Mouse (Mus musculus): ENCODE data around the gene Cxcr1. TPM values are rescaled to one million over a fixed set of nuclear protein-coding genes. Genes with fewer than 3 reads are reported as not detected.

Cxcr1 gene
- polyA plus RNA-seq, 1 experiment from 2014 or later: not detected

DNA sequence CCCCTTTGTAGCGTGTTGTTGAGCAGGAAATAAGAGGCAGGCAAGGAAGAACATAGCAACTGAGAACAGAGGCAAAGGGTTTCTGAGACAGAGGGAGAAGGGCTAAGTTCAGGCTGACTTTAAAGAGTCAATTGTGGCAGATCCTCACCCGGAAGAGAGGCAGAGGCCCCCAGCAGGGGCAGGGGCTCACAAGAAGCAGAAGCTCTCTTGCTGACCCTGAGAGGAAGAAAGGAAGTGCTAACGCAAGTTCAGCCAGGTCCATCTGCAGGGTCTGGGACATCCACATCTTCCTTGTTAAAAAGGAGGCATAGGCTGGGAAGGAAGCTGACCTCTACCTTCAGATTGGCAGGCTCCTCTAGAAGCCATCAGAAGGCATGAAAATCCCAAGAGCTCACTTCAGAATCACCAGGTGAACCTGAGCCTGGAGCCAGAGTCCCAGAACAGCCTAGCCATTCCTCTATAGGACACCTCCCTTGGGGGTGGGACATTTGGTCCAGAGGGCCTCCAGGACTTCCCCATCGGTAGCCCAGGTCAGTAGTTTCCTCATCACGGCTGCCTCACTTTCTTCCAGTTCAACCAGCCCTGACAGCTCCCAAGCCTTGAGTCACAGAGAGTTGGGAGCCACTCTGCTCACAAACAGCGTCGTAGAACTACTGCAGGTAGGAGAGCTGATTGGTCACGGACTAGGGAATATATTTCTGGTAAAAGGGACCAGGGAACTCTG lies 40.8 kb downstream of the Cxcr1 start, which contains the start of gene Cxcr2:
TSS of gene Cxcr2 (plus strand) at position 529 of the 724 bp plus-strand sequence.
- H3K27me3 ChIP-seq: no peaks in the 10 kb centered on the region
- 0 out of 2 replicates have a peak, but pooled peaks cover 2% of the 10 kb centered on the region for H3K4me1 ChIP-seq
- no peak within 1 kb of the TSS for H3K27ac ChIP-seq
- H3K4me3 ChIP-seq: no peak within 1 kb of the TSS
- H3K4me2 ChIP-seq (replicated peaks): no peak within 1 kb of the TSS
- no peaks in the 10 kb centered on the region for H3K9me3 ChIP-seq (replicated peaks)
- no peak for ATAC-seq (ENCODE audit: low FRiP score)
- no peak within 1 kb of the TSS for H3K9ac ChIP-seq
- no peaks in the 10 kb centered on the region for H3K36me3 ChIP-seq
- 78% methylated on average over 8 of the region's 8 CpGs for WGBS

DNA sequence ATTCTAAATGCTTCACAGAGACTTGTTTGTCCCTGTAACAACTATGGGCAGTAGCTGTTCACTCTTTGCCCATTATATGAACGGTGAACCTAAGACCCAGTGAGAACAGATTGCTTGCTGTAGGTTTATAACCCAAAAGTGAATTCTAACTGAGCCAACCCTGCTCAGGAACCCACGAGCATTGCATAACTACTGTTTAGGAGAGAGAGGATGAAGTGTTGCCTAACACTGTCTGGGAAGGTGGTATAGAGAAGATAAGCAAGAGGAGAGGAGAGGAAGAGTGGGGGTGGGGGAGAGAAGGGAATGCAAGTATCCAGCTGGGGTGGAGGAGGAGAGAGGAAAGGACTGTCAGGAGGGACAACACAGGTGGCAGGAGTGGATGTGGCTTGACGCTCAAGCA lies 43.3 kb downstream of the Cxcr1 start:
- no peak for ATAC-seq (ENCODE audit: low FRiP score)
- H3K4me3 ChIP-seq: no peak overlapping the region
- H3K9ac ChIP-seq: no peak overlapping the region
- no peaks in the 10 kb centered on the region for H3K9me3 ChIP-seq (replicated peaks)
- 0 out of 2 replicates have a peak, but pooled peaks cover 2% of the 10 kb centered on the region for H3K4me1 ChIP-seq
- no peak overlapping the region for H3K27ac ChIP-seq
- 79% methylated on average over 3 of the region's 3 CpGs for WGBS
- no peaks in the 10 kb centered on the region for H3K27me3 ChIP-seq
- H3K36me3 ChIP-seq: no peaks in the 10 kb centered on the region
- H3K4me2 ChIP-seq (replicated peaks): no peak overlapping the region

DNA sequence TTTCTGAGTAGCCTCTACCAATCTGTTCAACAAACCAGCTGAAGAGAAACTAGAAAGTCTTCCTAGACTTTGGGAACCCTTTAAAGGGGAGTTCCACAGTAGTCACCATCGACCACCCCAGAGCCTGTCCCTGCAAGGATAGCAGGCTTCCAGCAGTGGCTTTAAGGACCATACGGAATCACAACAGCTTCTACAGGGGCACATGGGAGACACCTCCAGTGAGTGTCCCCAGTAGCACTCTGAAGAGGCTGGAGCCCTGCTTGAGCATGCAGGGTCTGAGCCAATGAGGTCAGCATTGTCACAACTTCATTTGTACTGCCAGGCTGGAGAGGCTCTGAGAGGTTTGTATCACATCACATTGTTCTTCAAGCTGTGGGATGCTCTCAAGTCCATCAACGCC lies 44.3 kb downstream of the Cxcr1 start:
- H3K27me3 ChIP-seq: no peaks in the 10 kb centered on the region
- H3K9ac ChIP-seq: no peak overlapping the region
- 77% methylated on average over 3 of the region's 3 CpGs for WGBS
- H3K36me3 ChIP-seq: no peaks in the 10 kb centered on the region
- no peaks in the 10 kb centered on the region for H3K9me3 ChIP-seq (replicated peaks)
- no peak for ATAC-seq (ENCODE audit: low FRiP score)
- H3K27ac ChIP-seq: no peak overlapping the region
- no peak overlapping the region for H3K4me3 ChIP-seq
- no peak overlapping the region for H3K4me2 ChIP-seq (replicated peaks)
- H3K4me1 ChIP-seq: 0 out of 2 replicates have a peak, but pooled peaks cover 2% of the 10 kb centered on the region

DNA sequence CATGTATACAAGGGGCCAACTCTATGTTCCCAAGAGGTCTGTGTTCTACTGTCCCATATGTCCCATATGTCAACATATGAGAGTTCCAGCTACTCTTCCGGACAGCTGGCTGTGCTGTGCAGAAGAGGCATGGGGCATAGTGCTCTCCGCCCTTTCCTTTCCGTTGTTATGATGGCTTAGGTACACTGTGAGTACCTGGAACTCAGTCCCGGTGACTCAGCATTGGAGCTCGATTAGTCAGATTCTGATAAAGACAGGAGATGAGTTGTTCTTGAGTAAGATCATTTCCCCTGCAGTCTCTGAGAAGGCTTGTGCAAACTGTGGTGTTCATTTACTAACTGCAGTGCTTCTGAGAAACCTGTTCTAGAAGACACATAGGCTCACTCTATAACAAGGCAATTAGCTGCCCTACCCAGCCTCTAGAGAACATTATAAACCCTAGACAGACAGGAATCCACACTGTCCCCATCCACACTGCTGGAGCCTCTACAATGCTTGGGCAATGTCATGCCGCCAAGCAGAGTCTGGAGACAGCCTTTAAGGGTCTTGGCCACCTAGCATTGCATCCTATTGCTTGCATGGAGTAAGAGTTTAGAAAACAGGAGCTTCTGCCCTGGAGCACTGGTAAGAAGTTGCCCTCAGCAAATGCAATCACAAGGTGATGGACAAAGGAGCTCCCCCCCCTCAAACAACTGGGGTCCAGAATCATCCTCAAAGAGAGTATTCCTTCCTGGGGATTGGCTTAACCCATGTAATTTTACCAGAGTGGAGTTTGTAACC lies 45.1 kb downstream of the Cxcr1 start:
- 0 out of 2 replicates have a peak, but pooled peaks cover 2% of the 10 kb centered on the region for H3K4me1 ChIP-seq
- H3K36me3 ChIP-seq: no peaks in the 10 kb centered on the region
- no peaks in the 10 kb centered on the region for H3K9me3 ChIP-seq (replicated peaks)
- no peak overlapping the region for H3K27ac ChIP-seq
- no peak overlapping the region for H3K4me3 ChIP-seq
- H3K27me3 ChIP-seq: no peaks in the 10 kb centered on the region
- H3K9ac ChIP-seq: no peak overlapping the region
- WGBS: 93% methylated on average over 6 of the region's 6 CpGs
- no peak overlapping the region for H3K4me2 ChIP-seq (replicated peaks)
- ATAC-seq (ENCODE audit: low FRiP score): no peak

MicroRNA genes within 50 kb of the gene (microRNA counts, 519-probe panel; counts per million panel counts)
- 470 counts per million, percentile 58 among the panel's probes with 10 or more counts for microRNA mmu-miR-1928

Small RNAs within 50 kb of the gene (microRNA-seq; reads per million reads assigned to microRNA genes)
- not detected for gene Mir1928

Other genes with a start within 250 kb of the Cxcr1 start
- gene Tns1, start 70.2 kb downstream of the Cxcr1 start, polyA plus RNA-seq (2016; fragmentation: Nextera tagmentation; extraction: Ambion mirVana): 26.1 and 28.3 TPM in 2 replicates
- 0.46 and 0.60 TPM in 2 replicates for gene Rufy4, start 69.1 kb downstream of the Cxcr1 start, polyA plus RNA-seq (2016; fragmentation: Nextera tagmentation; extraction: Ambion mirVana)
- gene Cxcr2, start 40.6 kb downstream of the Cxcr1 start, polyA plus RNA-seq (2016; fragmentation: Nextera tagmentation; extraction: Ambion mirVana): not detected in 2 replicates
- gene Arpc2, start 41.5 kb upstream of the Cxcr1 start, polyA plus RNA-seq (2016; fragmentation: Nextera tagmentation; extraction: Ambion mirVana): 370 and 394 TPM in 2 replicates
- 0.19 TPM in 1 of 2 replicates, not detected in the other for gene Gpbar1, start 83.9 kb upstream of the Cxcr1 start, polyA plus RNA-seq (2016; fragmentation: Nextera tagmentation; extraction: Ambion mirVana)
- gene Aamp, start 90.1 kb upstream of the Cxcr1 start, polyA plus RNA-seq (2016; fragmentation: Nextera tagmentation; extraction: Ambion mirVana): 180 and 183 TPM in 2 replicates
- gene Pnkd, start 90.3 kb upstream of the Cxcr1 start, polyA plus RNA-seq (2016; fragmentation: Nextera tagmentation; extraction: Ambion mirVana): 94.0 and 97.8 TPM in 2 replicates
- gene Tmbim1, start 111.0 kb upstream of the Cxcr1 start, polyA plus RNA-seq (2016; fragmentation: Nextera tagmentation; extraction: Ambion mirVana): 11.7 and 13.4 TPM in 2 replicates
- gene Catip, start 167.5 kb upstream of the Cxcr1 start, polyA plus RNA-seq (2016; fragmentation: Nextera tagmentation; extraction: Ambion mirVana): 1.4 and 1.5 TPM in 2 replicates
- gene Slc11a1, start 180.6 kb upstream of the Cxcr1 start, polyA plus RNA-seq (2016; fragmentation: Nextera tagmentation; extraction: Ambion mirVana): 2.0 and 2.2 TPM in 2 replicates
- 38.8 and 39.2 TPM in 2 replicates for gene Ctdsp1, start 196.9 kb upstream of the Cxcr1 start, polyA plus RNA-seq (2016; fragmentation: Nextera tagmentation; extraction: Ambion mirVana)
- 0.09 and 0.14 TPM in 2 replicates for gene Vil1, start 214.7 kb upstream of the Cxcr1 start, polyA plus RNA-seq (2016; fragmentation: Nextera tagmentation; extraction: Ambion mirVana)

Data from hindbrain, embryonic 12.5 days (tissue).